Mouse (Mus musculus) small intestine, adult 2 months (tissue): Measurements from ENCODE around the gene Tnfrsf13b.

Experiments used
- CTCF ChIP-seq: fragments of 200-500 bp; IDR thresholded peaks from 2 replicates; pipeline ENCODE4 v1.5.1; 2012; ENCODE audit warnings: low read depth, mild to moderate bottlenecking, control low read depth, inconsistent platforms, low read length, moderate library complexity, mixed read lengths; ENCODE audit not compliant: insufficient replicate concordance, insufficient read length; ENCODE audit errors: extremely low read depth
- POLR2A ChIP-seq: fragments of 200-500 bp; IDR thresholded peaks from 2 replicates; pipeline ENCODE4 v1.6.1; 2012; ENCODE audit warnings: low read depth, mild to moderate bottlenecking, control low read depth, inconsistent platforms, low read length, moderate library complexity

DNA sequence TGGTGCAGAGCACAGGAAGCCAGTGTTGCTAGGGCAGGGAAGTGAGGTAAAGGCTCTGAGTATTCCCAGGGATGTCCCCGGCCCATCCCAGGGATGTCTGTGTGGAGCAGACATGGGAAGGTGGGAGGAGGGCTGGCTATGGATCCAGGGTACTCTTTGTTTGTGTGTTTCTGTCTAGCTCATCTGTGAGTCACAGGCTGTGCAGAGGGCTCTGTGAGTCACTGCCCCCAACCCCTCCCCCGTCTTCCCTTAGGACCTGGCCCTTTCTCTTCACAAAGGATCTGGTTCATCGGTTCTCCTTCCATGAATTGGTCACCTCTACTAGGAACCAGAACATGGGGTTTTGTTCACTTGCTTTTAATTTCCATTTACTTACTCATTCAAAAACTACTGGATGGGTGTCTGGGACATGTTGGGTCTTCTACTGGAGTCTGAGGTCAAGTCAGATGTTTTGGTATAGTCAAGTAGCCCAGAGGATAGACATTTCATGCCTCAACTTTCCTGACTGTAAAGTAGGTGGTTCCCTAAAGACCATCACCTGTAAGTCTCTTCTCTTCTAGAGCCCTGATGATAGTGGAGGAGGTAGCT, 6.5 kb upstream of the Tnfrsf13b start:
- no peak for TF ChIP-seq CTCF
- no peak for TF ChIP-seq POLR2A
